Mouse (Mus musculus) embryo, embryonic 11.5 days (tissue): ENCODE results near the gene Hdac11.
A peak's percentile ranks its signal among the peaks of the same experiment; 100 is the strongest.

ENCODE experiments used
- DNase-seq: peaks from one replicate; pipeline ENCODE4 v3.0.0-alpha.2; 2012; ENCODE audit warnings: low read depth, low spot score

Hdac11 gene

DNA sequence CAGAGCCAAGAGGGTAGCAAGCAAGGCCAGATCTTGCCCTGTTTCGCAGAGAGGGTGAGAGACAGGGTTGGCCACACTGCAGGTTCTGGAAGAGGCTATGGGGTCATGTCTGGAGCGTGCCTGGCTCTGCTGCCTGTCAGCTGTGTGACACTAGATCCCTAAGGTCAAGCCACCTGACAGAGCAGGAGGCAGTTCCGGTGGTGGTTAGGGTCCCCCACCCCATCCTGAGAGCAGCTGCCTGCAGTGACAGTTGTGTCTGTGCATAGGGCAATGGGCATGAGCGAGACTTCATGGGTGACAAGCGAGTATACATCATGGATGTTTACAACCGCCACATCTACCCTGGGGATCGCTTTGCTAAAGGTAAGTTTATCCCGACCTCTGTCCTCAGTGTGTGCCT, 12.7 kb downstream of the Hdac11 start:
- no peak for DNase-seq

DNA sequence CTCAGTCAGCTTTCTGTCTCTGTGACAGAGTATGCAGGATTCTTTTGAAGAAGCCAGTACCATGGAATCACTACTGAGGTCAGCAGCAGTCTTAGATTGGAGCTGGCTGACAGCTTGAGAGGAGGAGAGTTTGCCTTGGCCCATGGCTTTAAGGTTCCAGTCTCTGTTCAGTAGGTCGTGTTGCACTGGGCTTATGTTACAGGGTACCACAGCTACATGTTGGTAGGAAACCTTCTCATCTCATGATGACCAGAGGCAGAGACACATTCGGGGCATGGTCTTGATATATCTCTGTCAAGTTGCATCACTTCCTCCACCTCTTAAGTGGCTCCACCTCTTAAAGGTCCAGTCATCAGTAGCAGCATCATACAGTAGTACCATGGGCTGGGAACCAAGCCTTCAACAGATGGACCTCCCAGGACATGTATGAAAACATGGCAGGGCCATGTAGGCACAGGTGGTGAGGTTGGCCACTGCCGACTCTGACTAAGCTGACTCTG, 15.0 kb downstream of the Hdac11 start:
- no peak for DNase-seq

DNA sequence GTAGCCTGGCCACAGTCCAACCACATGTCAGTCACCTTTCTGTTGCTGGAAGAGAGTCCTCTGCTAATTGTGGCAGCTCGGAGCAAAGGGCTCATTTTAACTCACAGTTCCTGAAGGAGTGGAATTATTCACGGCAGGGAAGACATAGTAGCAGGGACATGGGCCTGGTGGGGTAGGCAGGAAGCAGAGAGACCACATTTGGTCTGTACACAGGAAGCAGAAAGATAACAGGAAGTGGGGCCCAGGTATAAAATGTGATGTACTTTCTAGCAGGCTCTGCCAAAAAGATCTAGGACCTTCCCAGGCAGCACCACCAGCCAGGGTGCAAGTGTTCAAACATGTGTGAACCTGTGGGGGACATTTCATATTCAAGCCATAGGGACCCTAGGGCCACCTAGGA, 15.9 kb downstream of the Hdac11 start:
- DNase-seq = no peak

DNA sequence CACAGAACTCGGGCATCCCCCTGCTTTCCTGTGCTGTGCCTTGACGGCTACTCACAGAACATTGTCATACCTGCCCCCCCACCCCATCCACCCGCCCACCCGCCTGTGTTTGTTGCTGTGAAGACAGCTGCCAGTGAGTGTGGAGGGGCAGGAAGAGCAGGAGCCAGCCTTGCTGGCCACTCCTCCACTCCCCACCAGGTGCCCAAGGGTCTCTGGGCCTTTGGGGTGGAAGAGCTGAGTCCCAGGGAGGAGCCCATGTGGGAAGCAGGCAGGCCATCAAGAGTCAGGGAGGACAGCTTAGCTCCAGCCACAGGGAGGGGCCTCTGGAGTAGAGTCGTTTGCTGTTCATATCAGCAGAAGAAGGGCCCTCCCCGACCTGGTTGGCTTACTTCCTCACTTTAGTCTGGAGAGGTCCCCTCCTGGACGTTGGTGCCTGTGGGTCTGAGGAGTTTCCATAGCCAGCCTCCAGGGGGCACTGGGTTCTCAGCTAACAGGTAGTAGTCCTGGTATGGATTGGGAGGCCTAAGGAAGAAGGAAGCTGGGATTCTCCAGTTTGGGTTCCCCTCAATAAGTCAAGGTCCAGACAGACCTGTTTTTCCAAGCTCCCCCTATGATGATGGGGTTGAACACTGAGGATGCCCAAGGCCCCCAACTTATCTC, 16.9 kb downstream of the Hdac11 start:
- no peak for DNase-seq

DNA sequence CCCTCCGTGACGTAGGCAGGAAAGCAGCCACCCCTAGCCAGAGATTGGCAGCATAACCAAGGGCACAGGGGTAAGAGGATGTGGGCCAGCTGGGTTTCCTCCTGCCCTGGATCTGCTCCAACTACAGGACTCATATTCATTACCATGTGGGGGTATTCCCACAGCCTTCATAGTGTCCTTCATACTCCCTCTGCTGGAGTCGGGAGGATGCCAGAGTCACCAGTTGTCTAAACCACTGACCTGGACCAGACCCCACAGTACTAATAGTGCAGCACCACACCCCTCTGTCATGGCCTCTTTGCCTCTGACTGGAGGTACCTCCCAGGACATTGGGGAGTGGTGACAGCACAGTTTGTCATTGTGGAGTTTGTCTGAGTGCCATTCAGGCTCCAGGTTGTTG, 17.7 kb downstream of the Hdac11 start:
- no peak for DNase-seq

DNA sequence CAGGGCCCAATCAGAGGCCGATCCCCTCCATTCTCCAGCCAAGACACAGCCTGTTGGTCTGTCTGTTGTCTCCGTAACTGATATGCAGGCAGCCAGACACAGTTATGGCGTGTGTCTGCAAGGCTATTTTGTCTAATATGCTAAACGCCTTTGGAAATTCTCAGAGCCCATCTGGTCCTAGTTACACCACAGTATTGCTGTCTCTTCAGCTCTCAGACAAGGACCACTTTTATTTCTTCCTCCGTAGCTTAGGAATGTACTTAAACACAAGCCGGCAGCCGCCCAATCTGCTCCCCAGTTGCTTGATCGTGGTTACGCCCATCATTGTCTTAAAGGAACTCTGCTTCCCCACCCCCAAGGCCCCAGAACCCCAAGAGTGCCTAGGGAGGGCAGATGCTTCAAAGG, 24.3 kb downstream of the Hdac11 start:
- no peak for DNase-seq

DNA sequence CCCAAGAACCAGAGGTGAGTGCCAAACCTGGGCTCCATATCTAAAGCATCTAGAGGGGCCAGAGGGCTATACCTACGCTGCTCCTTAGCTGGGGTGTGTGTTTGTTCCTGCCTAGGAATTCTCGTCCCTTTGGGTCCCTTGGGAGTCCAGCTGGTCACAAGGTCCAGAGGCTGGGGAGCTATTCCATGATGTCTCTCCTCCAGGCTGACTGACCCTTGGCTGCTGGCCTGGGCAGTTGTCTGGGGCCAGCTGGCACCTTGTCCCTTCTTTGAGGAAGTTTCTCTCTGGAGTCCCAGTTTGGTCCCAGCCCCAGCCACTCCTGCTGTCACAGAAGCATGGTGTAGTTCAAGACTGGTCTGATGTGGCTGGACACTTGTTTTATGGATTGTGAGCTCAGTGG, 24.9 kb downstream of the Hdac11 start:
- DNase-seq = no peak

DNA sequence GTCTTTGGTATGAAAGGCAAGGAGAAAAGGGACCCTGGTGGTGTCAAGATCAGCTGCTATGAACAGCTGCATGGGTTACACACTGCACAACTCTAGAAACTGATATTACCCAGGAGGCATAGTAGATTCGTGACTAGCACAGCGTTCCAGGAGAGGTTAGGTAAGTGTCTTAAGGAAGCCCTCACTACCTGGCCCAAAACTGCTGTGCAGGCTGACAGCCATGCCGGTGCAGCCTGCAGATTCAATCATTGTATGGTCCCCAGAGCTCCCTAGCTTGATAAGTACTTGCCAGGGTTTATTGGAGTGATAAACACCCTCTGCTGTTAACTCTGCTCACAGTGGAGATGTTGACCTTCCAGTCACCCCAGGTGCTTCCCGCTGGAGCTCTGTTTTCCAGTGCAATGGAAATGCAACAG, 25.6 kb downstream of the Hdac11 start:
- DNase-seq = no peak

DNA sequence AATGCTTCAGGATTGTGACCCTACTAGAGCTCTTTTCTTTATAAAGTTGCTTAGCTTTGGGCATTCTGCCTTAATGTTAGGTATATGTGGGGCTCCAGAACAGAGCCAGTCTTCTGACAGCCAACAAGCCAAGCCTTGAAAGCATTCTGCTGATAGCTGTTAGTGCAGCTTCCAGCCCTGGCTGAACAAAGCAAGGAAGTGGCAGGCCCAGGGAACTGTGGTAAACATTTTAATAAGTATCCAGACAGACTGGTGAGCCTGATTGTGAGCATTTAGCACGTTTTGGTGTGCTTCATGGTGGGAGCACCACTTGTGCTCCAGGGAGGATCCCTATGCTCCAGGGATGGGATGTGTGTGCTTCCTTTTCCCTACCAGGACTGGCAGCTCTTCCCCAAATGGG, 26.6 kb downstream of the Hdac11 start:
- no peak for DNase-seq

DNA sequence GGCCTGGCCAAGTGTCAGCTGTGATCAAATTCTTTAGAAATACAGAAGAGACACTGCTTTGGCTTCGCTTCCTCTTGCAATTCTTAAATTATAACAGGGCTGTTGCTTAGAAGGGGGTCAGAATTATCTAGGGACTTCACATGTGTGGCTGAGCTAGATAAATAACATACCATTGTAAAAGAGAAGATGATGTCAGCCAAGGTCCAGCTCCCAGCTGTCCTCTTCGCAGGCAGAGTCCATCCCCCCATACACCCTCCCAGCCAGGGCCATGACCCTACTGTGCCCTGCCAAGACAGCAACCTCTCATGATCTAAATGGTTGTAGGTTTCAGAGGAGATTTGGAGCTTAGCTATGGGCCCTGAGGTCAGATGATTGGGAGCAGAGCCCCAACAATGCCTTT, 27.5 kb downstream of the Hdac11 start:
- no peak for DNase-seq

DNA sequence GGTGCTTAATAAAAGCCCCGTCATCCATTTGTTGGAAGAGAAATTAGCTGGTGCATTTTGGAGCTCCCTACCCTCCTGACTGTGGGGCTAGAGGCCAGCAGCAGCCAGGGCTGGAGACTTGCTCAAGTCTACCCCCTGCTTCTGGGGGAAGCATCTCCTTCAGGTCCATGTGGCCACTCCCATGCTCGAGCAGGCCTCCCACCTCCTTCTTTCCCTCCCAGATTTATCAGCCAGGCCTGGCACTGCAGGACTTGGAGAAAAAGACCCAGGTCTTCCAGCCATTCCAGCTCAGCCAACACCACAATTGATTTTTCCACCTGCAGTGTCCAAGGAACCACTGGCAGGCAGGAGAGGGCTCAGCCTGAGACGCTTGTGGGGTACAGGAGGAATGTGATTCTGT, 28.3 kb downstream of the Hdac11 start:
- no peak for DNase-seq

DNA sequence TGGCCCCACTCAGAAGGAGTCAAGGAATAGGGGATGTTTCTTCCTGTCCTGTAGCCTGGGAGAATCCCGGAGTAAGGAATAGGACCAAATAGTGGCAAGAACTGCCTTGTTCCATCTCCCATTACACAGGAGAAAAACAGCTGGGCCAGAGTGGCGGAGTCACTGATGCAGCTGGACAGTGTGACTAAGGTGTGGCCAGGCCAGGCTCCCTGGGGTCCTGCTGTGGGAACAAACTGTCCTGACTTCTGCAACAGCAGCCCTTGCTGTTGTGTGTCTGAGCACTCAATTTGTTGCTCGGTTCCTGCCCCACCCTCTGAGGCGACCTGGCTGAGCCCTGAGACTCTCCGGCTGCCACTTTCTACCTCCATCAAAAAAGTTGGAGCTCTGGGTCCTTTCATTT, 29.0 kb downstream of the Hdac11 start:
- DNase-seq = no peak

DNA sequence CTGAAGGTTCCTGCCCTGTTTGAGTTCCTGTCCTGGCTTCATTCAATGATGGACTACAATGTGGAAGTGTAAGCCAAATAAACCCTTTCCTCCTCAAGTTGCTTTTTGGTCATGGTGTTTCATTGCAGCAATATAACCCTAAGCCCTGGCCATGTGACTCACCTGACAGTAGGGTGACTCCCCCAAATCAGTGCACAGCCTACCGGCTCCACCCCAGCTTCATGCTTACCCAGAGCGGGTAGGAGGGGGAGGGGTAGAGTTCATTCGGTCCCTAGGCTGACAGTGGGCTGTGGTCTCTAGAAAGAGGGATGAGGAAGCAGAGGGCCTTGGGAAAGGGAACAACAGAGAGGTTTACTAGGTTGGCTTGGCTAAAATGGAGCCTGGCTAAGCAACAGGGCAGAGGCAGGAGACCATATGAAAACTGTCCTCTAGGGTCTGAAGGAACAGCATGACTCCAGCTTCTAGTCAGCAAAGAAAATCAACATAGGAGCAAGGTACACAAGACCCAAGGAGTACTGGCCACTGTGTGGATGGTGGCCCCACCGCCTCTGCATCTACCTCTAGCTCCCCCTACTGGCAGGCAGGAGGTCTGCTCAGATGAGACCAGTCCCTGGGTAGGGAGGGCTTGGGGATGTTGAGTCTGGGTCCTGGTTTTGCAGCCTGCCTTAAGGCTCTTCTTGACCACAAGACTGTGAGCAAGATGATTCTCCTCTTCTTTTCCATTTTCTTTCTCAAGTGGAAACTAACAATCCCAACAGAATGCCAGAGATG, 29.9 kb downstream of the Hdac11 start:
- no peak for DNase-seq

DNA sequence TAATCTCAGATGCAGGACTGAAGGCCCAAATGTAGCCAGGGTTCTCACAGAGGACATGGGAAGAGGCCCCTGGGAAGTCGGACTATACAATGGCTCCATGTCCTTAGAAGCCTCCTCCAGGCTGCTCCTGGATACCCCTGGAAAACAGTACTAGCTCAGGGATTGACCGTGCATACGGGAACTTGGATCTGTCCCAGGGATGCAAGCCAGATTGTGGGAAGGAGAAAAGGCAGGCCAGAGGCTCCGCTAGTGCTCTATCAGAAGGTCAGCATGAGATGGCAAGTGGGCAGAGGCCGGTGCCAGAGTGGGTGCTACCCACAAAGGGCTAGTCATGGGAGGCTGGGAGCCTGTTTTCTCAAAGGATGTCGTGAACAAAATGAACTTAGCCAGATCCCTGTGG, 30.5 kb downstream of the Hdac11 start:
- DNase-seq = no peak

DNA sequence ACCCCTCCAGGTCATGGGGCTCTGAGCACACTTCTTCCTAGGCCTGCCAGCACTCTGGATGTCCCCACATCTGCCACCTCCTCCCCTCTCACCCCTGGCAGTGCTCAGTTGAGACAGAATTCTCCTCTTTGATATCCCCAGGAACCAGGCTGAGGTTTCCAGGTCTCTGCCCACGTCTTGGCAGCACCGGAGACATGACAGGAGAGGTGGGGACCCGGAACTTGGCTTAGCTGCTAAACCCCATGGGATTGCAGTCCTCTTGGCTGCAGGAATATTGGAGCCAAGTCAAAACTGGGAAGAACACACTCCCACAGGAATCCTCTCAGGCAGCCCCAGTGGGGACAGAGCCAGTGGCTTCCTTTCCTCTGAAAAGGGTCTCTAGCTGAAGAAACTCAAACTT, 31.4 kb downstream of the Hdac11 start:
- DNase-seq = no peak

DNA sequence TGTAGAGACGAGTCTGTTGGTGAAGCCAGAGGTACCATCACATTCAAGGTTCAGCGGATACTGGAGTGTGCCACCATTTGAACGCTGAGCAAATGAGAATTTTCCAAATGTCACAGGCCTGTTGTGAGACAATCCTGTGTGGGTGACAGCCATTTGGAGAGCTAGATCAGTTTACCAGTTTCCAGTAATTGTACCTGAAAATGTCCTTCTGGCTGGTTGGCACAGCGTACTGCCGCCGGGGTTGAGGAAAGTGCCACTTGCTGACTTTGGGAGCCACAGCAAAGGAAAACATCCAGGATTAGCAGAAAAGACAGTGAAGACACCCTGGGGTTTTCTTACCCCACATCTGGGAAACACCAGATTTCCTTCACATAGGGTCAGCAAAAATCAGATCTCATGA, 33.5 kb downstream of the Hdac11 start:
- no peak for DNase-seq

DNA sequence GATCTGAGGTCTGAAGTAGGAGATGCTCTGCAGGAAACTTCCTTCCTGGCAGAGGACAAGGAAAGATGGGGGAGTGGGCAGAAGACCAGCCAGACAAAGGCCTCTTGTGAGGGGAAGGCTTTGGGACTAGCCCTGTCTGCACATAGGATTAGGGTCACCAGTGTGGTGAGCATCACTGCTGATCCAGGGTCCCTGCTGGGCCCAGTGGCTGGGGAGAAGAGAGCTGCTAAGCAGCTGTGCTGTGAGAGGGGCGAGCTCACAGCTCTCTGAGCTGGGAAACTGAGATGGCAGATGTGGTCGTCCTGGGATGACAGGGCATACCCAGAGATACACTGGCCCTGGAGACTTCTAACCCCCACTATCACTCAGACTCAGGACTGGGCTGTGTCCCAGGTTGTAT, 35.0 kb downstream of the Hdac11 start:
- DNase-seq = no peak

DNA sequence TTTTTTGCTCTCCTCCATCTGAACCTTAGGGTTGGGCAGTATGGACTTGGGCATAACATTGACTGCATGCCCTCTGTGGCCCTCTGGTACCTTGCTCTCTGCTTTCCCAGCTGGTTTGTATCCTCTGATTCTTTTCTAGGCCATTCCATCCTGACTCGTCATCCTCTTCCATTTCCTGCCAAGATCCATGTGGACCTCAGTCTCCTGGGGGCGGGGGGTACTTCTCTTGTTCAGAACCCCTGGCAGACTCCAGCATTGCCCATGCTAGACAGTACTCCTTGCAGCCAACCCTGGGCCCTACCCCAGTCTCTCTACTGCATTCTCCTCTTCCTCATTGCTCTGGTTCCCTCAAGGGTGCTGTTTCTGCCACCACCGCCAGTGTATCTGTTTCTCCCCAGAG, 36.0 kb downstream of the Hdac11 start:
- DNase-seq = no peak

DNA sequence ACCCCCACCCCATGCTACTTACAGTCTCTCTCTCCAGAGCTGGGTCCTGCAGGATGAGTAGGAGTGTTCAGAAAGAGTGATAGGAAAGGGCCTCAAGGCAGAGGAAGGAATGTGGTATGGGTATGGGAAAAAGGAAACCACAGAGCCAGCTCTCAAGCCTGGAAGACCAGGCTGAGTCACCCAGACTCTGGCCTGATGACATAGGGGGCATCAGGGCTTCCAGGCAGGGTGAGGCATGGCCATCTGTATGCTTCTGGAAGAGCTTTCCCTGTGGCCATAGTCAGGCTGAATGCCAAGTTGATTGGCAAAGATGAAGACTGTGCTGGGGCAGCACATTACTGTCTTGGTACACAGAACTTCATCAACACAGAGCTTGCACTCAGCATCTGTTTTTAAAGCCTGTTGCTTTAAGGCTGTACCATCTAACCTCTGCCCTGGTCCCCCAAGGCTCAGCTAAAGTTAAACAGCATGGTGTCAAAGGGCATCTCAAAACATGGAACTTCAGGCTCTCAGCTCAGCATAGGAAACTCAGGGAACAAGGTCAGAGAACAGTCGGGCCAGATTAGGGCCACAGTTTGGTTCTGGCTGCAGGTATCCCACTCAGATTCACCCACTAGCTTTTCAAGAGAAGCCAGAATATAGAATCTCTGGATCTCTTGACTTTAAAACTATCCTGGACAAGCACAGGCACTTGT, 36.5 kb downstream of the Hdac11 start:
- DNase-seq = no peak

DNA sequence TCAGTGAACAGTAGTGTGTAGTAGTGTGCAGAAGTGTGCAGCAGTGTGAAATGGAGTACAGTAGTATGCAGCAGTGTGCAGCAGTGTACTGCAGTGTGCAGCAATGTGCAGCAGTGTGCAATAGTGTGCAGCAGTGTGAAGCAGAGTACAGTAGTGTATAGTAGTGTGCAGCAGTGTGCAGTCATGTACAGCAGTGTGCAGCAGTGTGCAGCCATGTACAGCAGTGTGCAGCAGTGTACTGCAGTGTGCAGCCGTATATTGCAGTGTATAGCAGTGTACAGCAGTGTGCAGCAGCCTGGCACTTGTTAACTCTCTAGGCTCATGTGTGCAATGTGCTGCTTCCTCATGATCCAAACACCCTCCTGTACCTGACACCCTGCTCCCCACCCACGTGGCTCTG, 42.0 kb downstream of the Hdac11 start:
- DNase-seq = no peak

DNA sequence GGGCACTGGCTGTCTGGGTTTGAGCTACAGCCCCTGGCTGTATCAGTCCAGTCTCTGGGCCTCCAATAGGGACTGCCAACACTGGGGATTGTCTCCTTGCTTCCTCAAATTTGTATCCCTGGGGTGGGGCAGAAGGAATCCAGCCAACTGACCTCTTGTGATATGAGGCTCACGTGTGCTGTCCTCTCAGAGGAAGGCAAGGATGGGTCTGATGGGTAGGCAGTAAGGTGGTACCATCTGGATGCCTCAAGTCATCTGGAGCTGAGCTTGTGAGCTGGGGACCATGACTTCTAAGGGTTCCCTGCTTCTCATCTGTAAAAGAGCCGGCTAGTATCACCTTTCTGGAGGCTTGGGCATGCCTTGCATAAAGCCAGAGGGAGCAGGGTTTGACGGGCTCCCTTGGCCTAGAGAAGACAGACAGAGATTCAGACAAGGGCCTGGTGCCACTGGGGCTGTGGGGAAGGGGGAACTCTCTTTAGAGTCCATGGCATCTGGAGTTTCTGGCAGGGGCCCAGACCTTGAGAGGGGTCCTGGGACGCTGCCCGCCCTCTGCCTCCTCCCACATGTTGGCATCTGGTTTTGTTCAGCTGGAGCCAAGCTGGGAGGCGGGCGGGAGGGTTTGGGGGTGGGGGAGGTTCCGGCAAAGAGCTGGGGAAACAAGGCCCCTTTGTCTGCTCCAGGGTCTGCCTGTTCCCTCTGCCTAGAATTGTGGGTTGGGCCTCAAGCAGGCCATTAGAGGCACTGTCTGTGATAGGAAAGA, 44.1 kb downstream of the Hdac11 start:
- peak; percentile 61 for DNase-seq

DNA sequence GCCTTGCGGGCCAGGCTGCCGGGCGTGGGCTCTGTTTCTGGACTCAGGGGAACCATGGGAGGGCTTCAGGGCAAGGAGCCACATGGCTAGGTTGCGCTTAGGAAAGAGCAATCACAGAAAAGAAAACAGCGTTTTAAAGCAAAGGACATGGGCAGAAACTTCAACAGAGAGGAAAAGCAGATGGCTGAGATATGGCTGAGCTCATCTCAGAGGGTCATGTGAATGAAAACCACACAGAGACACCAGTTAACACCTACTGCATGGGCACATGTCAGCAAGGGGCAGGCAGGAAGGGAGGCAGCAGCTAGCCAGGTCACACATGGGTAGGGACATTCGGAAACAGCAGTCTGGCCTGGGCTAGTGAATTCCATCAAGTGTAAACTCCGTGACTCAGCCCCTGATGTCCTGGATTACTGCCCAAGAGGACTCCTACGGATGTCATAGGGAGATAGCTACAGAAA, 45.4 kb downstream of the Hdac11 start:
- DNase-seq = no peak
